Mouse (Mus musculus): ENCODE data around the gene Epb41l4b.
A peak's percentile ranks its signal among the peaks of the same experiment; 100 is the strongest.

Epb41l4b gene

GRCm38 (mm10) chr4:57114617-57115592 is 28.3 kb downstream of the Epb41l4b start:
- no peak for DNase-seq (ENCODE audit: low read depth in 2 of 2, low spot score in 2 of 2)

- DNase-seq (ENCODE audit: low read depth in 2 of 2, low spot score in 2 of 2) = no peak
Measured at GRCm38 (mm10) chr4:57113472-57114216, 29.6 kb downstream of the Epb41l4b start.

- no peak for DNase-seq (ENCODE audit: low read depth in 2 of 2, low spot score in 2 of 2)
Measured at GRCm38 (mm10) chr4:57111992-57112540, 31.2 kb downstream of the Epb41l4b start.

GRCm38 (mm10) chr4:57111411-57111810 is 31.8 kb downstream of the Epb41l4b start:
- DNase-seq (ENCODE audit: low read depth in 2 of 2, low spot score in 2 of 2) = no peak

GRCm38 (mm10) chr4:57109543-57109942 is 33.7 kb downstream of the Epb41l4b start:
- no peak for DNase-seq (ENCODE audit: low read depth in 2 of 2, low spot score in 2 of 2)

GRCm38 (mm10) chr4:57105339-57105738 is 37.9 kb downstream of the Epb41l4b start:
- DNase-seq (ENCODE audit: low read depth in 2 of 2, low spot score in 2 of 2) = no peak

GRCm38 (mm10) chr4:57103830-57104229 is 39.4 kb downstream of the Epb41l4b start:
- no peak for DNase-seq (ENCODE audit: low read depth in 2 of 2, low spot score in 2 of 2)

- no peak for DNase-seq (ENCODE audit: low read depth in 2 of 2, low spot score in 2 of 2)
Measured at GRCm38 (mm10) chr4:57101095-57101494, 42.1 kb downstream of the Epb41l4b start.

GRCm38 (mm10) chr4:57097411-57097810 is 45.8 kb downstream of the Epb41l4b start:
- DNase-seq (ENCODE audit: low read depth in 2 of 2, low spot score in 2 of 2) = no peak

GRCm38 (mm10) chr4:57095569-57095968 is 47.7 kb downstream of the Epb41l4b start:
- no peak for DNase-seq (ENCODE audit: low read depth in 2 of 2, low spot score in 2 of 2)

- peak in 1 of 2 experiments; percentile 8 for DNase-seq (ENCODE audit: low read depth in 2 of 2, low spot score in 2 of 2)
Measured at GRCm38 (mm10) chr4:57091363-57091762, 51.9 kb downstream of the Epb41l4b start.

GRCm38 (mm10) chr4:57088301-57088700 is 54.9 kb downstream of the Epb41l4b start:
- no peak for DNase-seq (ENCODE audit: low read depth in 2 of 2, low spot score in 2 of 2)

- no peak for DNase-seq (ENCODE audit: low read depth in 2 of 2, low spot score in 2 of 2)
Measured at GRCm38 (mm10) chr4:57085750-57086400, 57.4 kb downstream of the Epb41l4b start.

GRCm38 (mm10) chr4:57083653-57084052 is 59.6 kb downstream of the Epb41l4b start:
- DNase-seq (ENCODE audit: low read depth in 2 of 2, low spot score in 2 of 2) = no peak

- no peak for DNase-seq (ENCODE audit: low read depth in 2 of 2, low spot score in 2 of 2)
Measured at GRCm38 (mm10) chr4:57082775-57083428, 60.3 kb downstream of the Epb41l4b start.

GRCm38 (mm10) chr4:57081463-57081862 is 61.8 kb downstream of the Epb41l4b start:
- no peak for DNase-seq (ENCODE audit: low read depth in 2 of 2, low spot score in 2 of 2)

- no peak for DNase-seq (ENCODE audit: low read depth in 2 of 2, low spot score in 2 of 2)
Measured at GRCm38 (mm10) chr4:57073843-57074242, 69.4 kb downstream of the Epb41l4b start.

GRCm38 (mm10) chr4:57073174-57073573 is 70.1 kb downstream of the Epb41l4b start:
- DNase-seq (ENCODE audit: low read depth in 2 of 2, low spot score in 2 of 2) = no peak

- no peak for DNase-seq (ENCODE audit: low read depth in 2 of 2, low spot score in 2 of 2)
Measured at GRCm38 (mm10) chr4:57070640-57071039, 72.6 kb downstream of the Epb41l4b start.

- no peak for DNase-seq (ENCODE audit: low read depth in 2 of 2, low spot score in 2 of 2)
Measured at GRCm38 (mm10) chr4:57068397-57068796, 74.8 kb downstream of the Epb41l4b start.

GRCm38 (mm10) chr4:57067801-57068200 is 75.4 kb downstream of the Epb41l4b start:
- DNase-seq (ENCODE audit: low read depth in 2 of 2, low spot score in 2 of 2) = no peak

All from CD8-positive naive resting alpha-beta T cell, adult 2 months (primary cell).